Mouse (Mus musculus) R1 (cell line): ENCODE measurements at regions not wholly inside any gene's neighbourhood (a gene's known extent, or its start where the extent isn't known, plus 50 kb on each side); places are given as distances from the start of the nearest gene placed in this dataset.
A peak's percentile ranks its signal among the peaks of the same experiment; 100 is the strongest.

Experiments
- DNase-seq: peaks from one replicate; pipeline ENCODE4 v3.0.0-alpha.2; 2018; ENCODE audit warnings: low read depth, low spot score

GRCm38 (mm10) chr1:3012530-3012929 is 1795.2 kb upstream of the Gm37988 start:
- no peak for DNase-seq

GRCm38 (mm10) chr1:3062759-3063158 is 1744.9 kb upstream of the Gm37988 start:
- peak; percentile 90 for DNase-seq

- DNase-seq = no peak
Measured at GRCm38 (mm10) chr1:3094375-3094774, 1713.3 kb upstream of the Gm37988 start.

- DNase-seq = no peak
Measured at GRCm38 (mm10) chr1:3094910-3095309, 1712.8 kb upstream of the Gm37988 start.

- DNase-seq = no peak
Measured at GRCm38 (mm10) chr1:3113564-3113963, 1694.1 kb upstream of the Gm37988 start.

- DNase-seq = no peak
Measured at GRCm38 (mm10) chr1:3119498-3120391, 1687.9 kb upstream of the Gm37988 start.

- DNase-seq = no peak
Measured at GRCm38 (mm10) chr1:3120392-3120690, 1687.4 kb upstream of the Gm37988 start.

GRCm38 (mm10) chr1:3121288-3121687 is 1686.4 kb upstream of the Gm37988 start:
- no peak for DNase-seq

GRCm38 (mm10) chr1:3121745-3122144 is 1685.9 kb upstream of the Gm37988 start:
- DNase-seq = no peak
